Comparison of ENCODE assay signal across 12 mouse cellular contexts in genomic region chr2:77245806-77246205, GRCm38 (mm10). TPM values are rescaled to one million over a fixed set of nuclear protein-coding genes. Genes with fewer than 3 reads are reported as not detected.
DNase-seq lines count a peak whose midpoint lies in the region; ATAC-seq and TF ChIP-seq lines count a peak whose summit lies in the region.
"Had no signal": no experiment of that assay in that cellular context is flagged by ENCODE, and none has a peak within 500 bp of the region (broad histone marks: within the 10 kb centered on the region; RNA-seq: fewer than 3 reads in every experiment).

No protein-coding gene starts in this region.

- peaks cover 28% of the 10 kb centered on the region; the same call in 1 of the 2 replicates for H3K4me1 ChIP-seq in kidney, embryonic 14.5 days (ENCODE audit: control insufficient read depth, insufficient read depth, low read length)
- peaks cover 5% of the 10 kb centered on the region; the same call in 1 of the 2 replicates for H3K4me1 ChIP-seq in embryonic fibroblast, embryonic 13.5 days (ENCODE audit: control insufficient read depth, insufficient read depth, low read length)
- H3K4me1 ChIP-seq in limb, embryonic 10.5 days, result peaks cover 47% of the 10 kb centered on the region
- H3K4me1 ChIP-seq: lung, embryonic 15.5 days had no signal

- TF ChIP-seq CTCF in embryonic fibroblast, embryonic 13.5 days (IDR thresholded peaks at IDR 0.05; ENCODE audit: borderline replicate concordance, insufficient read depth, low read length), result no peak

- H3K36me3 ChIP-seq in kidney, embryonic 14.5 days (ENCODE audit: control insufficient read depth, insufficient read depth, low read length), result peaks cover 27% of the 10 kb centered on the region; the same call in 1 of the 2 replicates
- peaks cover 41% of the 10 kb centered on the region for H3K36me3 ChIP-seq in limb, embryonic 10.5 days

- TF ChIP-seq POLR2A in embryonic fibroblast, embryonic 13.5 days (IDR thresholded peaks at IDR 0.05; ENCODE audit: low read depth, low read length), result no peak

- H3K27ac ChIP-seq in kidney, embryonic 14.5 days (ENCODE audit: low read depth, low read length), result no peak overlapping the region
- H3K27ac ChIP-seq in embryonic fibroblast, embryonic 13.5 days (ENCODE audit: insufficient read depth, low read length), result peak overlapping the region; percentile 12
- H3K27ac ChIP-seq in limb, embryonic 10.5 days, result peak overlapping the region; percentile 70
- H3K27ac ChIP-seq: forebrain, embryonic 13.5 days; limb, embryonic 15.5 days; lung, embryonic 15.5 days had no signal

- 0 out of 2 replicates have a peak, but pooled peaks have one; percentile 11 for ATAC-seq in kidney, embryonic 14.5 days (ENCODE audit: low FRiP score, low TSS enrichment)
- ATAC-seq: forebrain, embryonic 13.5 days had no signal

- no peak overlapping the region for H3K4me2 ChIP-seq in kidney, embryonic 14.5 days (replicated peaks; ENCODE audit: low read depth, low read length)
- H3K4me2 ChIP-seq: forebrain, embryonic 13.5 days; limb, embryonic 15.5 days; lung, embryonic 15.5 days had no signal

- no peak overlapping the region for H3K9ac ChIP-seq in kidney, embryonic 14.5 days (ENCODE audit: low read depth, low read length)
- H3K9ac ChIP-seq: forebrain, embryonic 13.5 days; limb, embryonic 15.5 days; lung, embryonic 15.5 days had no signal

- no peaks in the 10 kb centered on the region for H3K27me3 ChIP-seq in kidney, embryonic 14.5 days (ENCODE audit: control insufficient read depth, insufficient read depth, low read length)
- no peaks in the 10 kb centered on the region for H3K27me3 ChIP-seq in limb, embryonic 10.5 days (ENCODE audit: low read depth, poor library complexity, severe bottlenecking)
- H3K27me3 ChIP-seq: forebrain, embryonic 13.5 days; limb, embryonic 15.5 days; lung, embryonic 15.5 days had no signal

- H3K9me3 ChIP-seq in kidney, embryonic 14.5 days (ENCODE audit: control insufficient read depth, low read length), result no peaks in the 10 kb centered on the region
- no peaks in the 10 kb centered on the region for H3K9me3 ChIP-seq in limb, embryonic 10.5 days (replicated peaks)
- H3K9me3 ChIP-seq: forebrain, embryonic 13.5 days; limb, embryonic 15.5 days; lung, embryonic 15.5 days had no signal

- H3K4me3 ChIP-seq in kidney, embryonic 14.5 days (ENCODE audit: low read length), result no peak overlapping the region
- no peak overlapping the region for H3K4me3 ChIP-seq in embryonic fibroblast, embryonic 13.5 days (ENCODE audit: insufficient read depth, low read length)
- no peak overlapping the region for H3K4me3 ChIP-seq in limb, embryonic 10.5 days
- H3K4me3 ChIP-seq: forebrain, embryonic 13.5 days; limb, embryonic 15.5 days; lung, embryonic 15.5 days had no signal

- DNase-seq in kidney, postnatal 25 days, result no peak
- DNase-seq in NIH3T3 (ENCODE audit: low read depth), result peak; percentile 48
- DNase-seq in limb, embryonic 10.5 days (ENCODE audit: low spot score), result no peak
- DNase-seq in T-cell, adult 2 months (ENCODE audit: low spot score), result no peak
- DNase-seq in embryo, embryonic 11 days, result no peak
- DNase-seq: adrenal gland, postnatal 14 days; midbrain, embryonic 14.5 days had no signal

- 30% methylated on average over 3 of the region's 3 CpGs for WGBS in kidney, embryonic 14.5 days
- 39% methylated on average over 3 of the region's 3 CpGs for WGBS in limb, embryonic 10.5 days

RNA-seq across cellular contexts. Expression of gene Sestd1, which starts 34.6 kb away (rescaled TPM):
- polyA plus RNA-seq in kidney, embryonic 14.5 days (2014; fragmentation: Nextera tagmentation; extraction: Ambion mirVana), result 20.1 and 37.6 TPM in 2 replicates
- polyA plus RNA-seq in embryonic fibroblast, embryonic 13.5 days (2011; ENCODE audit: insufficient read length, low read depth, missing spikeins), result 28.1 and 33.0 TPM in 2 replicates
- 20.0 and 23.0 TPM in 2 replicates for polyA plus RNA-seq in limb, embryonic 10.5 days (2016; fragmentation: Nextera tagmentation; extraction: Ambion mirVana)
